Mouse (Mus musculus) stomach, adult 2 months (tissue): ENCODE results near the gene Dyrk4. TPM values are rescaled to one million over a fixed set of nuclear protein-coding genes. Genes with fewer than 3 reads are reported as not detected.

Experiments
- polyA plus RNA-seq: library from polyadenylated mRNA; depleted of rRNA; stranded (reverse); fragments of >200 nt; gene quantifications from 2 replicates; pipeline ENCODE4 v1.2.3, GENCODE M21; 2012; rRNA removed

Dyrk4 gene
- polyA plus RNA-seq: 0.12 TPM in 1 of 2 replicates, not detected in the other

GRCm38 (mm10) chr6:126921111-126921881 is at the start of gene Dyrk4:
Gene Dyrk4 (minus strand): TSS chr6:126921839.

GRCm38 (mm10) chr6:126939487-126940171 is 18.0 kb upstream of the Dyrk4 start, which contains the start of the genes Rad51ap1 and D6Wsu163e:
Gene Rad51ap1 (minus strand): TSS chr6:126939587.
Gene D6Wsu163e (plus strand): TSS chr6:126939962.

GRCm38 (mm10) chr6:126852881-126853280 is 68.8 kb downstream of the Dyrk4 start, which contains the start of gene Akap3:
Gene Akap3 (plus strand): TSS chr6:126853098.

GRCm38 (mm10) chr6:126848712-126849704 is 72.6 kb downstream of the Dyrk4 start, which contains the start of gene Ndufa9:
Gene Ndufa9 (minus strand): TSS chr6:126849136.

Other genes with a start within 250 kb of the Dyrk4 start
- gene Kcna6, start 181.2 kb downstream of the Dyrk4 start, polyA plus RNA-seq: 0.48 and 0.94 TPM in 2 replicates
- 51.7 and 53.5 TPM in 2 replicates for gene Ndufa9, start 72.7 kb downstream of the Dyrk4 start, polyA plus RNA-seq
- gene Akap3, start 68.7 kb downstream of the Dyrk4 start, polyA plus RNA-seq: 0.03 TPM in 1 of 2 replicates, not detected in the other
- 0.89 and 0.94 TPM in 2 replicates for gene Rad51ap1, start 17.7 kb upstream of the Dyrk4 start, polyA plus RNA-seq
- gene D6Wsu163e, start 18.1 kb upstream of the Dyrk4 start, polyA plus RNA-seq: 0.53 and 1.1 TPM in 2 replicates
- gene Fgf6, start 93.7 kb upstream of the Dyrk4 start, polyA plus RNA-seq: 0.01 TPM in 1 of 2 replicates, not detected in the other
- gene Fgf23, start 151.1 kb upstream of the Dyrk4 start, polyA plus RNA-seq: not detected in 2 replicates
- gene Tigar, start 187.7 kb upstream of the Dyrk4 start, polyA plus RNA-seq: 1.8 and 2.5 TPM in 2 replicates
- 8.1 and 16.0 TPM in 2 replicates for gene Ccnd2, start 230.4 kb upstream of the Dyrk4 start, polyA plus RNA-seq